Mouse (Mus musculus): ENCODE data around the gene Slc38a3. TPM values are rescaled to one million over a fixed set of nuclear protein-coding genes. Genes with fewer than 3 reads are reported as not detected.

Gene Slc38a3
- polyA plus RNA-seq, 1 experiment from 2014 or later = 24.4 TPM

DNA sequence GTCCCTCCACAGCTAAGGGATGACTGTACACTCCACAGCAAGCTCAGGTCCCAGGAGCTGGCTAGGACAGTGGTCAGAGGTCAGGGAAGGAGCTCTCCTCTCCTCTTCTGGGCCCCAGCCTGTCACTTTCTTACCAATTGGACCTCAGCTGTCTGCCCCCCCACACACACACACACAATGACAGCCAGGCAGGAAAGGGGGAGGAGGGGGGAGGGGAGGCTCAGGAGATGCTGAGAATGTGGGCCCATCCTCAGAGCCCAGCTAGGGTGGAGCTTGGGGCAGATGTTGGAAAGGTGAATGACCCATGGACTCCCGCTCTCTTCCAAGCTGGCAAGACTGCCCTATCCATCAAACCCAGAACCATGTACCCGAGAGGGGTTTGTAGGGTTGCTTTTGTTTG, 62.3 kb downstream of the Slc38a3 start:
- no peak overlapping the region for H3K27ac ChIP-seq (replicated peaks)
- no peak overlapping the region for H3K9ac ChIP-seq (replicated peaks)
- no peaks in the 10 kb centered on the region for H3K9me3 ChIP-seq
- no peaks in the 10 kb centered on the region for H3K36me3 ChIP-seq
- WGBS = 78% methylated on average over 2 of the region's 2 CpGs
- H3K4me1 ChIP-seq = peaks cover 26% of the 10 kb centered on the region
- no peak overlapping the region for H3K4me2 ChIP-seq (replicated peaks)
- H3K4me3 ChIP-seq = no peak overlapping the region
- ATAC-seq (replicated peaks) = no peak
- no peaks in the 10 kb centered on the region for H3K27me3 ChIP-seq

DNA sequence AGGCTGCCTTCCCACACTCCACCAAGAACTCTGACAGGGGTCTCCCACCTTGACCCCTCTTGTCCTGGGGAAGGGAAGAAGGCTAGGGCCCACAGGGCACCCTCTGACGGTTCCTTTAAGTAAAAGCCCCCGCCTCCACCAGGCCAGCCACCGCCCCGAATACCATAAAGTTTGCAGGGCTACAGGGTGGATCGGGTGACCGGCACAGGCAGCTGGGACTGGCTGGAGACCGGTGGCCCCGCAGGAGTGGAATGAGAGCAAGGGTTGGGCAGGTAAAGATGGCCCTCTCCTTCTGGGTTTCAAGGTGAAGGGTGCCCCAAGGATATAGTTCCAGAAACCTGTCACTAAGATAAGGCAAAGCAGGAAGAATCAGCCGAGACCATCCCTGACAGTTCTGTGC, 62.7 kb downstream of the Slc38a3 start:
- ATAC-seq (replicated peaks) = no peak
- Histone ChIP-seq H3K4me1 (peaks cover 22% of the 10 kb centered on the region), H3K9ac (replicated peaks) (no peak overlapping the region), H3K27me3 (no peaks in the 10 kb centered on the region), H3K4me3 (no peak overlapping the region), H3K4me2 (replicated peaks) (no peak overlapping the region), H3K36me3 (no peaks in the 10 kb centered on the region), H3K27ac (replicated peaks) (no peak overlapping the region), H3K9me3 (no peaks in the 10 kb centered on the region)
- WGBS = 29% methylated on average over 9 of the region's 9 CpGs

DNA sequence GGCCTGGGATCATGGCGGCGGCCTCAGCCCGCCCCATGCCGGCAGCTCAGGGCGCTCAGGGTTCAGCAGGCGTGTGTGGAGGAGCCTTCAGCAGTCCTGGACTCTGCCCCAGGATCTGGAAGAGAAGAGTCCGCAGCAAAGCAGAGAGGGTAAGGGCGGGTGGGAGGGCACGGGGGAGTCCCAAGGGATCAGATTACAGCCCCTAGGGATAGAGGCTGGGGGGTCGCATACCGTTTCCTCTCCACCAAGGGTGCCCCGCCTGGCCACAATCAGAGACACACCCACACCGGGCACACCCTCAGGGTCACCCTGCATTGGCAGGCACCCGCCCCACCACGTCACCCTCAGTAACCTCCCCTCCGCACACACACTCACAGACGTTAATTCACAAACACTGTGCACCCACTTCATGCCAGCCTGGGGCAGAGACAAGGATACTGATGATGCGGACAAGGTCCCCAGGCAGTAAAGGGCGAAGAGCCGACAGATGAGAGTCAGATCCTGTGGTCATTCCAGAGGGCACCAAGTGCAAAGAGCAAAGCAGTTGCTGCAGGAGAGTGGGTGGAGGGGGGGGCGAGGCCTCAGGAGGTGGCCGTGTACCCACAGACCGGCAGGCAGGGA, 64.2 kb downstream of the Slc38a3 start:
- no peaks in the 10 kb centered on the region for H3K9me3 ChIP-seq
- WGBS = 47% methylated on average over 23 of the region's 23 CpGs
- H3K4me1 ChIP-seq = peaks cover 17% of the 10 kb centered on the region
- H3K4me2 ChIP-seq (replicated peaks) = no peak overlapping the region
- no peak for ATAC-seq (replicated peaks)
- H3K9ac ChIP-seq (replicated peaks) = no peak overlapping the region
- no peak overlapping the region for H3K4me3 ChIP-seq
- no peaks in the 10 kb centered on the region for H3K36me3 ChIP-seq
- H3K27me3 ChIP-seq = no peaks in the 10 kb centered on the region
- H3K27ac ChIP-seq (replicated peaks) = no peak overlapping the region

DNA sequence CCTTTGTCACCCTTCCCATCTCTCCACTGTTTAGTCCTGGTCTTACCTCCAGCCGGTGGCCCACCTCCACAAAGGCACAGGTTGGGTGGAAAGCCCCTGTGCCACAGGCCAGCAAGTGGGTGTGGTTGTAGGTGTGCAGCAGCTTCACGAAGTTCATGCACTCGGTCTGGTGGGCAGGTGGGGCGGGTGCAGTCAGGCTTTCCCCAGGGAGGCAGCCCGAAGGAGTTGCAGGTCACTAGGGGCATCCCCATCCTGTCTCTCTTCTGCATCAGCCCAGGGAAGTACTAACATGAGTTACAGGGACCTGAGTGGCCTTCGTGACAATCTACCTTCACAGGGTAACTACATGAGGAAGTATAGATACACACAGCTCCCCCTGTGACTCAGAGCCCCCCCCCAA, 66.1 kb downstream of the Slc38a3 start:
- H3K4me3 ChIP-seq = no peak overlapping the region
- H3K27ac ChIP-seq (replicated peaks) = no peak overlapping the region
- H3K27me3 ChIP-seq = no peaks in the 10 kb centered on the region
- H3K9me3 ChIP-seq = no peaks in the 10 kb centered on the region
- 81% methylated on average over 6 of the region's 6 CpGs for WGBS
- no peak for ATAC-seq (replicated peaks)
- H3K9ac ChIP-seq (replicated peaks) = no peak overlapping the region
- H3K36me3 ChIP-seq = no peaks in the 10 kb centered on the region
- H3K4me1 ChIP-seq = peaks cover 13% of the 10 kb centered on the region
- no peak overlapping the region for H3K4me2 ChIP-seq (replicated peaks)

DNA sequence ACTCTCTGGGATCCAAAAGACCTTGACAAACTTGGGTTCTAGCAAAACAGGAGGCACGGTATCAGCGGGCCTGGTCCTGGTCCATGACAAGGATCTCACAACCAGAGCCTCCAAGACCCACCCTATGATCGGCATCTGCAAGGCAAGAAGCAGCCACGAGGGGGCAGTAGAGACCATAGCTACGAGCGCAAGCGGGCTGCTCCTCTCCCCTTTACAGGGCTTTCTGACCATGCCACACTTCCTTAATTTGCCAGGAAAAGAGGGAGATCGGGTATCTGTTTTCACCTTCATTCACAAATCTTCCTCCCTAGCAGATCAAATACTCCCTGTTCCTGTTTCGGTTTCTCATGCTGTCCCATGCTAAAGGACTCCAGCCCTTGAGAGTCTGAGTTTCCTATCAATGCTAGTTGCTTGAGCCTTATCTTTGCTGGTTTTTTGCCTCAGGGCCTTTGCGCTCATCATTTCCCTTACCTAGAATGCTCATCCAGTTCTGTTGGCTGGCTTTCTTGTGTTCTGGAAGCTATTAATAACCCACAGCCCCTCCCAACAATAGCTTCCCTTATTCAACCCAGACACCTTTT, 67.2 kb downstream of the Slc38a3 start:
- no peak overlapping the region for H3K4me2 ChIP-seq (replicated peaks)
- H3K27ac ChIP-seq (replicated peaks) = 0 out of 2 replicates have a peak overlapping the region, but pooled peaks have one; percentile 20
- ATAC-seq (replicated peaks) = peak; percentile 76
- WGBS = 12% methylated on average over 10 of the region's 10 CpGs
- H3K27me3 ChIP-seq = no peaks in the 10 kb centered on the region
- H3K9me3 ChIP-seq = no peaks in the 10 kb centered on the region
- H3K4me3 ChIP-seq = no peak overlapping the region
- peaks cover 10% of the 10 kb centered on the region for H3K4me1 ChIP-seq
- peak overlapping the region; percentile 36; the same call in 1 of the 2 replicates for H3K9ac ChIP-seq (replicated peaks)
- no peaks in the 10 kb centered on the region for H3K36me3 ChIP-seq

DNA sequence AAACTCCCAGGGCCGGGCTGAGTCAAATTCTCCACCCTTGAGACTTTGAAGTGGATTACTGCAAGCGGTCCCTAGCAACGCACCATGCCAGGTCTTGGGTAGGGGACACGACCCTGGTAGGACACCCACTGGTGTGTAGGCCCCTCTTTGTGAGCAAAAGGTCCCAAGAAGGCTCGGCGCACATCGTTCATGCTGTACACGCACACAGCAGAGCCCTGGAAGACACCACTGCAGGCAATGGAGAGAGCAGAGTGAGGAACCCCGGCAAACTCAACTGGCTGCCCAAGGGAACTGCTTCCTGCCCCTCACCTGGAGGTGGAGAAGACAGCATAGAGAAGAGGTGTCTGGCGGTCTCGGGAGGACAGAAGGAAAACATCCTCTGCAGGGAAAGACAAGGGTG, 68.1 kb downstream of the Slc38a3 start:
- H3K4me1 ChIP-seq = peaks cover 10% of the 10 kb centered on the region
- WGBS = 87% methylated on average over 11 of the region's 11 CpGs
- H3K9ac ChIP-seq (replicated peaks) = no peak overlapping the region
- H3K27me3 ChIP-seq = no peaks in the 10 kb centered on the region
- H3K9me3 ChIP-seq = no peaks in the 10 kb centered on the region
- no peak overlapping the region for H3K4me2 ChIP-seq (replicated peaks)
- H3K4me3 ChIP-seq = no peak overlapping the region
- no peak for ATAC-seq (replicated peaks)
- no peak overlapping the region for H3K27ac ChIP-seq (replicated peaks)
- no peaks in the 10 kb centered on the region for H3K36me3 ChIP-seq

DNA sequence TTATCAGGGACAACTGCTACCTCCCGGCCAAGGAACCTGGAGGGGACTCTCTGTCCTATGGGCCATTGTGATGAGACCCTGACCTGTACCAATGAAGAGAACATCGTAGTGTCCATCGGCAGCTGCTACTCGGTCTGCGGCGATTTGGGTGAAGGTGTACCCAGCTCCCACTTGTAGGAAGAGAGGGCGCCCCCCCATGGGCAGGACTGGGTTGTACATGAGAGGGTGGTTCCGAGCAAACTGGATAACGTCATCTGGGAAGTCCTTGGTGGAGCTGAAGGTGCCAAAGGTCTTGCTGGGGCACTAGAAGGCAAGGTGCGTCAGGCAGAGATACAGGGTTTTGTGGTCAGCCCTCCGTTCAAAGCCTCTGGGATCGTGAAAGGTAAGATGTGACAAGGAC, 68.6 kb downstream of the Slc38a3 start:
- Histone ChIP-seq H3K4me2 (replicated peaks) (no peak overlapping the region), H3K27me3 (no peaks in the 10 kb centered on the region), H3K9me3 (no peaks in the 10 kb centered on the region), H3K27ac (replicated peaks) (no peak overlapping the region), H3K4me1 (peaks cover 10% of the 10 kb centered on the region), H3K4me3 (no peak overlapping the region), H3K36me3 (no peaks in the 10 kb centered on the region), H3K9ac (replicated peaks) (no peak overlapping the region)
- WGBS = 80% methylated on average over 12 of the region's 12 CpGs
- no peak for ATAC-seq (replicated peaks)

Other genes with a start within 250 kb of the Slc38a3 start
- 45.7 and 45.8 TPM in 2 replicates for gene Tmem115, start 135.6 kb downstream of the Slc38a3 start, polyA plus RNA-seq (2015; fragmentation: Nextera tagmentation; extraction: Ambion mirVana)
- 34.7 and 36.0 TPM in 2 replicates for gene Cyb561d2, start 127.3 kb downstream of the Slc38a3 start, polyA plus RNA-seq (2015; fragmentation: Nextera tagmentation; extraction: Ambion mirVana)
- gene Nprl2, start 127.3 kb downstream of the Slc38a3 start, polyA plus RNA-seq (2015; fragmentation: Nextera tagmentation; extraction: Ambion mirVana) = 74.9 and 78.7 TPM in 2 replicates
- gene Zmynd10, start 122.2 kb downstream of the Slc38a3 start, polyA plus RNA-seq (2015; fragmentation: Nextera tagmentation; extraction: Ambion mirVana) = 3.7 and 4.6 TPM in 2 replicates
- 38.9 and 41.1 TPM in 2 replicates for gene Rassf1, start 118.0 kb downstream of the Slc38a3 start, polyA plus RNA-seq (2015; fragmentation: Nextera tagmentation; extraction: Ambion mirVana)
- 96.7 and 97.5 TPM in 2 replicates for gene Tusc2, start 106.3 kb downstream of the Slc38a3 start, polyA plus RNA-seq (2015; fragmentation: Nextera tagmentation; extraction: Ambion mirVana)
- 75.3 and 76.2 TPM in 2 replicates for gene Hyal2, start 101.6 kb downstream of the Slc38a3 start, polyA plus RNA-seq (2015; fragmentation: Nextera tagmentation; extraction: Ambion mirVana)
- 8.6 and 8.8 TPM in 2 replicates for gene Hyal1, start 92.6 kb downstream of the Slc38a3 start, polyA plus RNA-seq (2015; fragmentation: Nextera tagmentation; extraction: Ambion mirVana)
- 14.7 and 17.0 TPM in 2 replicates for gene Naa80, start 90.6 kb downstream of the Slc38a3 start, polyA plus RNA-seq (2015; fragmentation: Nextera tagmentation; extraction: Ambion mirVana)
- gene Hyal3, start 88.7 kb downstream of the Slc38a3 start, polyA plus RNA-seq (2015; fragmentation: Nextera tagmentation; extraction: Ambion mirVana) = 1.3 and 2.1 TPM in 2 replicates
- gene Ifrd2, start 81.9 kb downstream of the Slc38a3 start, polyA plus RNA-seq (2015; fragmentation: Nextera tagmentation; extraction: Ambion mirVana) = 15.4 and 16.9 TPM in 2 replicates
- 1.7 and 2.8 TPM in 2 replicates for gene Sema3b, start 60.3 kb downstream of the Slc38a3 start, polyA plus RNA-seq (2015; fragmentation: Nextera tagmentation; extraction: Ambion mirVana)
- 335 and 338 TPM in 2 replicates for gene Gnai2, start 34.2 kb downstream of the Slc38a3 start, polyA plus RNA-seq (2015; fragmentation: Nextera tagmentation; extraction: Ambion mirVana)
- gene Gnat1, start 10.2 kb upstream of the Slc38a3 start, polyA plus RNA-seq (2015; fragmentation: Nextera tagmentation; extraction: Ambion mirVana) = 1.7 and 1.8 TPM in 2 replicates
- 13.7 and 14.6 TPM in 2 replicates for gene Sema3f, start 40.9 kb upstream of the Slc38a3 start, polyA plus RNA-seq (2015; fragmentation: Nextera tagmentation; extraction: Ambion mirVana)
- 283 and 284 TPM in 2 replicates for gene Rbm5, start 101.5 kb upstream of the Slc38a3 start, polyA plus RNA-seq (2015; fragmentation: Nextera tagmentation; extraction: Ambion mirVana)
- gene Rbm6, start 203.7 kb upstream of the Slc38a3 start, polyA plus RNA-seq (2015; fragmentation: Nextera tagmentation; extraction: Ambion mirVana) = 115 and 125 TPM in 2 replicates
- 24.0 and 24.5 TPM in 2 replicates for gene Mon1a, start 218.6 kb upstream of the Slc38a3 start, polyA plus RNA-seq (2015; fragmentation: Nextera tagmentation; extraction: Ambion mirVana)
- gene Mst1r, start 237.3 kb upstream of the Slc38a3 start, polyA plus RNA-seq (2015; fragmentation: Nextera tagmentation; extraction: Ambion mirVana) = 1.0 and 1.9 TPM in 2 replicates